Mouse (Mus musculus) heart, embryonic 11.5 days (tissue): ENCODE results near the gene Olfr749. TPM values are rescaled to one million over a fixed set of nuclear protein-coding genes. Genes with fewer than 3 reads are reported as not detected.

Source experiments
- ATAC-seq: fragments of 200-750 bp; cut with Nextera tagmentation; replicated peaks from 2 replicates; pipeline ENCODE4 v1.8.0; 2017; ENCODE audit warnings: moderate library complexity; ENCODE audit not compliant: insufficient number of reproducible peaks, low FRiP score, low TSS enrichment
- H3K27ac ChIP-seq: fragments of 300-500 bp; sonication (generic); 2 replicates; pipeline ENCODE4 v1.5.1; 2014; ENCODE audit warnings: mild to moderate bottlenecking, low read depth, low read length
- H3K27me3 ChIP-seq: fragments of 300-500 bp; sonication (generic); 2 replicates; pipeline ENCODE4 v1.6.1; 2014; ENCODE audit warnings: mild to moderate bottlenecking, low read length, mixed read lengths; ENCODE audit not compliant: control insufficient read depth, insufficient read depth
- H3K36me3 ChIP-seq: fragments of 300-500 bp; sonication (generic); 2 replicates; pipeline ENCODE4 v1.6.1; 2014; ENCODE audit warnings: mild to moderate bottlenecking, low read length, moderate library complexity, mixed read lengths; ENCODE audit not compliant: control insufficient read depth, insufficient read depth
- H3K4me1 ChIP-seq: fragments of 300-500 bp; sonication (generic); 2 replicates; pipeline ENCODE4 v1.6.1; 2014; ENCODE audit warnings: low read length; ENCODE audit not compliant: control insufficient read depth, insufficient read depth
- H3K4me2 ChIP-seq: fragments of 300-500 bp; sonication (generic); 2 replicates; pipeline ENCODE4 v1.6.1; 2014; ENCODE audit warnings: mild to moderate bottlenecking, moderate library complexity
- H3K4me3 ChIP-seq: fragments of 300-500 bp; sonication (generic); 2 replicates; pipeline ENCODE4 v1.5.1; 2014; ENCODE audit warnings: low read depth, low read length
- H3K9ac ChIP-seq: fragments of 300-500 bp; sonication (generic); 2 replicates; pipeline ENCODE4 v1.6.1; 2014; ENCODE audit warnings: mild to moderate bottlenecking, low read depth, low read length, moderate library complexity
- H3K9me3 ChIP-seq: fragments of 300-500 bp; sonication (generic); replicated peaks from 2 replicates; pipeline ENCODE4 v1.6.1; 2016; ENCODE audit warnings: low read length; ENCODE audit not compliant: control insufficient read depth
- WGBS: fragments of 180-500 bp; shearing (Covaris S2); extraction: QIAGEN DNeasy Blood & Tissue Kit; methylation state at CpG from one replicate; pipeline ENCODE4 v1.1.7; 2014; ENCODE audit not compliant: insufficient replicate concordance; 5-methylcytosine and 5-hydroxymethylcytosine counted together
- polyA plus RNA-seq: library from polyadenylated mRNA; unstranded; fragments of >200 nt; fragmentation: Nextera tagmentation; extraction: Ambion mirVana; gene quantifications from 2 replicates; pipeline ENCODE4 v1.2.1, GENCODE M21; 2014

Gene Olfr749
- not detected in 2 replicates for polyA plus RNA-seq

GRCm38 (mm10) chr14:50744994-50745393 is at the start of gene Olfr749:
Olfr749 (minus strand) TSS chr14:50745094.
- H3K9me3 ChIP-seq = no peaks in the 10 kb centered on the region
- no peak within 1 kb of the TSS for H3K4me2 ChIP-seq
- H3K27me3 ChIP-seq = no peaks in the 10 kb centered on the region
- no peak within 1 kb of the TSS for H3K27ac ChIP-seq
- no peaks in the 10 kb centered on the region for H3K4me1 ChIP-seq
- ATAC-seq = no peak
- H3K9ac ChIP-seq = no peak within 1 kb of the TSS
- H3K36me3 ChIP-seq = no peaks in the 10 kb centered on the region
- no peak within 1 kb of the TSS for H3K4me3 ChIP-seq

DNA sequence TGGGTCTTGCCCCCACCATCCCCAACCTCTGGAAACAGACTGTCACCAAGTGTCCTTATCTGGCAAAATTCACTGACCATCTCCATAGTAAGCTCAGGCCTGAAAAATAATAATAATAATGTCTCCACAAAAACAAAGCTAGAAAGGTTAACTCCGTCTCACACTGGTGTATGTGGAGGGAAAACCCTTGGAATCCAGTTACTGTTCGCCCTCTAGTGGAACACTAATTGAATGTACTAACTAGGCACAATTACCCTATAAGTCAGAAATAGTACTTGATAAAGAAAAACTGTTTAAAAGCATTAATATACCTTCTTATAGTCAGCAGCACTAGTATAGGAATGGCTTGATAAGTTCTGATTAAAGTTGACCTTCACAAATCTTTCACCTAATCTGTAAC is 43.3 kb upstream of the Olfr749 start:
- 0 out of 2 replicates have a peak, but pooled peaks cover 2% of the 10 kb centered on the region for H3K4me1 ChIP-seq
- H3K4me2 ChIP-seq = no peak overlapping the region
- WGBS = 9% methylated on average over 2 of the region's 2 CpGs
- H3K9me3 ChIP-seq = no peaks in the 10 kb centered on the region
- H3K36me3 ChIP-seq = no peaks in the 10 kb centered on the region
- H3K4me3 ChIP-seq = no peak overlapping the region
- no peaks in the 10 kb centered on the region for H3K27me3 ChIP-seq
- no peak overlapping the region for H3K27ac ChIP-seq
- no peak overlapping the region for H3K9ac ChIP-seq
- no peak for ATAC-seq

GRCm38 (mm10) chr14:50785251-50785637 is 40.4 kb upstream of the Olfr749 start, which contains the start of gene Ttc5:
Ttc5 (minus strand) TSS chr14:50785519.
- H3K4me2 ChIP-seq = peak within 1 kb of the TSS; percentile 63
- H3K27ac ChIP-seq = 0 out of 2 replicates have a peak within 1 kb of the TSS, but pooled peaks have one; percentile 22
- peak within 1 kb of the TSS; percentile 88 for H3K4me3 ChIP-seq
- under 1% methylated on average over 21 of the region's 21 CpGs for WGBS
- no peaks in the 10 kb centered on the region for H3K27me3 ChIP-seq
- H3K36me3 ChIP-seq = peaks cover 6% of the 10 kb centered on the region; the same call in 1 of the 2 replicates
- no peaks in the 10 kb centered on the region for H3K9me3 ChIP-seq
- H3K9ac ChIP-seq = peak within 1 kb of the TSS; percentile 83
- peak; percentile 90 for ATAC-seq
- 0 out of 2 replicates have a peak, but pooled peaks cover 2% of the 10 kb centered on the region for H3K4me1 ChIP-seq

- Histone ChIP-seq H3K9me3 (no peaks in the 10 kb centered on the region), H3K4me2 (peak overlapping the region; percentile 63), H3K27ac (0 out of 2 replicates have a peak overlapping the region, but pooled peaks have one; percentile 22), H3K27me3 (no peaks in the 10 kb centered on the region), H3K4me1 (0 out of 2 replicates have a peak, but pooled peaks cover 2% of the 10 kb centered on the region), H3K4me3 (peak overlapping the region; percentile 88), H3K9ac (peak overlapping the region; percentile 83), H3K36me3 (peaks cover 6% of the 10 kb centered on the region; the same call in 1 of the 2 replicates)
- 23% methylated on average over 16 of the region's 16 CpGs for WGBS
- no peak for ATAC-seq
Measured at GRCm38 (mm10) chr14:50784391-50785250, 39.7 kb upstream of the Olfr749 start.

DNA sequence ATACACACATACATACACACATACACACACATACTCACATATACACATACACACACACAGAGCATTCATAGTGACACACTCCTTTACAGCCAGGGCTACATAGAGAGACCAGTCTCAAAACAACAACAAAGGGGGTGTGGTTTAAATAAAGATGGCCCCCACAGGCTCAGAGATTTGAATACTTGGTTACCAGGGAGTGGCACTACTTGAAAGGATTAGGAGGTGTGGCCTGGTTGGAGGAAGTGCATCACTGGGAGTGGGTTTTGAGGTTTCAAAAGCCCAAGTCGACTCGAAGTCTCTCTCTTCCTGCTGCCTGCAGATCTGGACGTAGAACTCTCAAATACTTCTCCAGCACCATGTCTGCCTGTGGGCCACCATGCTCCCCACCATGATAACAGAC is 37.3 kb upstream of the Olfr749 start:
- 92% methylated on average over 3 of the region's 3 CpGs for WGBS
- H3K4me2 ChIP-seq = no peak overlapping the region
- H3K4me1 ChIP-seq = 0 out of 2 replicates have a peak, but pooled peaks cover 2% of the 10 kb centered on the region
- no peak for ATAC-seq
- no peak overlapping the region for H3K4me3 ChIP-seq
- H3K36me3 ChIP-seq = peaks cover 10% of the 10 kb centered on the region; the same call in 1 of the 2 replicates
- H3K9me3 ChIP-seq = no peaks in the 10 kb centered on the region
- no peak overlapping the region for H3K27ac ChIP-seq
- H3K27me3 ChIP-seq = no peaks in the 10 kb centered on the region
- H3K9ac ChIP-seq = no peak overlapping the region

DNA sequence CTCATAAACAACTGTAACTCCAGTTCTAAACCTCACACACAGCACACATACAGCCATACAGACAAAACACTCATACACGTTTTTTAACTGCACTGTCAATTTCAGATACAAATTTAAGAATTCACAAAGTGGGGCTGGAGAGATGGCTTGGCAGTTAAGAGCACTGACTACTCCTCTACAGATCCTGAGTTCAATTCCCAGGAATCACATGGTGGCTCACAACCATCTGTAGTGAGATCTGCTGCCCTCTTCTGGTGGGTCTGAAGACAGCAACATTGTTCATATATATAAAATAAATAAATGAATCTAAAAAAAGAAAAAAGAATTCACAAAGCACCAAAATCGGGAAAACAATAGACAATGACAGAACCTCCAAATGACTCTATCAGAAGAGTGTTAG is 26.4 kb upstream of the Olfr749 start:
- Histone ChIP-seq H3K9me3 (no peaks in the 10 kb centered on the region), H3K27me3 (no peaks in the 10 kb centered on the region), H3K9ac (no peak overlapping the region), H3K4me2 (no peak overlapping the region), H3K27ac (no peak overlapping the region), H3K4me1 (no peaks in the 10 kb centered on the region), H3K4me3 (no peak overlapping the region), H3K36me3 (peaks cover 33% of the 10 kb centered on the region)
- ATAC-seq = no peak
- 67% methylated on average over 2 of the region's 2 CpGs for WGBS

DNA sequence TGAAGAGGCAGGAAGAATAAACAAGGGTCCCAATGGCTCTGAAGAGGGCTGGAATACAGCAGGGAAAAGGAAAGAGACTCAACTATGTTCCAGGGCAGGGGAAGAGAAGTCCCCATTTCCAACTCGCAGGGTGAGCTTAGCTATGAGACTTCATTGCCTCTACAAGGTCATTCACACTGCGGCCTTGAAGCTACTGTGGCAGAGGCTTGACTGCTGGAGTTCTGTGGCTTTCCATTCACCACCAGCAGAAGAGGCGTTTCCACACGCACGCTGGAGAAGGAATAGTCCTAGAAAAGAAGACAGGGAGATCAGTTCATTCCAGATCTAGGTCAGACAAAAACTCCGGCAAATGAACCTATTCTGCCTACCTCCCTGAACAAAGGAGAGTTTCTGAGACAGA is 20.8 kb upstream of the Olfr749 start:
- no peaks in the 10 kb centered on the region for H3K4me1 ChIP-seq
- no peaks in the 10 kb centered on the region for H3K27me3 ChIP-seq
- H3K9me3 ChIP-seq = no peaks in the 10 kb centered on the region
- H3K27ac ChIP-seq = no peak overlapping the region
- no peak overlapping the region for H3K4me3 ChIP-seq
- no peak overlapping the region for H3K9ac ChIP-seq
- no peak for ATAC-seq
- WGBS = 94% methylated on average over 6 of the region's 6 CpGs
- peaks cover 15% of the 10 kb centered on the region for H3K36me3 ChIP-seq
- no peak overlapping the region for H3K4me2 ChIP-seq

DNA sequence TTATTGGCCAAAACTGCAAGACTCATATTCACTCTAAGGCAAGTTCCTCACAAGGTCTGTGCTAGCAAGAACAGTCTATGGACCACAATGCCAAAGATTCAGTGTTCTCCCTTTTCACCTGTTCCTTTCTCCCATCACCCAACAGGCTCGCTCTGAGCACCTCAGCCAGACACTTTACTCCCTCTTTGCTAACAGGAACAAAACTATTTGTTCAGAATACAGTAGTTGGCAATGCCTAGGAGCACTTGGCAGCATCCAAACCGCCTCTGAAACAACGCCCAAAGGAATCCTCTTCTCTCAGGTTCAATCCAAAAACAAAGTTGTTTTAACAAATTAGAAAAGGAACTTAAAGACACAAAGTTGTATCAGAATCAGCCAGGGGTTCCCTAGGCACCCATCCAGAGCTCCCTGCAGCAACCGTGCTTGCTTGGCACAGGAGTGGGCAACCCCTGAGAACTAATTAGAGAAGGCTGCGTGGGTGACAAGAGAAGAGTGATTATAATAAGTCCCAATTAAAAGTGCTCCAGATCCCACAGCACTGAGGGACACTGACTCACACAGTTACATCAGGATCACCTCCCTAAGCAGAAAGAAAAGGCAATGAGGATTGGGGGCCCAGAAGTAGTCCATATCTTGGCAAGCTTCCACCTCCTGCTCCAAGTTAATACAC is 13.7 kb upstream of the Olfr749 start:
- no peak for ATAC-seq
- no peaks in the 10 kb centered on the region for H3K4me1 ChIP-seq
- no peaks in the 10 kb centered on the region for H3K27me3 ChIP-seq
- H3K9ac ChIP-seq = no peak overlapping the region
- WGBS = 67% methylated on average over 5 of the region's 5 CpGs
- no peak overlapping the region for H3K4me2 ChIP-seq
- H3K4me3 ChIP-seq = no peak overlapping the region
- no peaks in the 10 kb centered on the region for H3K36me3 ChIP-seq
- no peak overlapping the region for H3K27ac ChIP-seq
- no peaks in the 10 kb centered on the region for H3K9me3 ChIP-seq
